Mouse (Mus musculus): ENCODE measurements at regions not wholly inside any gene's neighbourhood (a gene's known extent, or its start where the extent isn't known, plus 50 kb on each side); places are given as distances from the start of the nearest gene placed in this dataset.

DNA sequence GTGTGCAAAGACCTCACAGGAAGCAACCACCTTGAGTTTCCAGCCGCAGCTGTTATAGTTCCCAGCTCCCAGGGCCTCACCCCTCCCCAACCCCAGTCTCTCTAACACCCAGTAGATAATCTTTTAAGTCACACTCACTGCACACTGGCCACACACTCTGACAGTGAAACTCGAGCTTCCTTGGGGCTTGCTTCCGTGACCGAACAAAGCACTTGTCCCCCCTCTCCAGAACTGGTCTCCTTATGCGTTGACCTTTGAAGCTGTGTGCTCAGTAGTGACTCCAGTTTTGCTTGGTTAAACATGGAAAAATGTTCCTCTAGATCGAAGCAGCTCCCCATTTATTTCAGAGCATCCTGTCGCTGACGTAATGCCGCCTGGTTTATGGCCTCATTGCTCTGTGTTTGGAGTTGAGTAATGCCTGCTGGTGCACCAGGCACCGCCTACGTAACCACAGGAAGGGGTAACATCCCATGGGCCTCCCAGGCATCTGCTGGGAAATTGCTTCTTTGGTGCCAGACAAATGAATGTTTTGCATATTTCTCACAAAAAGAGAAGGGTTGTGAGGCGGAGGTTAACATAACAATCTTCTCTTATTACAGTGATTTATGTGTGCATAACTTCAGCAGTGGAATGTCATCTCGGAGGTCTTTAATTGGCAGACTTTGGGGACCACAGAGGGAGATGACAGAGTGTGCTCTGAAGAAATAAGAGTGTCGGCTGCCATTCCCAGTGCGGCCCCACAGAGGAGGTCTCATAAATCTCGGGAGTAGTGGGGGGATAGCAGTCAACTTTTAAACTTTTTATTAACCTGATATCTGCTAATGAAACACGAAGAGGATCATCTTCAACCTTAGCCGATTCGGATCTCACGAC lies 292.7 kb upstream of the Zfp507 start:
- DNase-seq (ENCODE audit: low read depth, low spot score) = peak; percentile 46

DNA sequence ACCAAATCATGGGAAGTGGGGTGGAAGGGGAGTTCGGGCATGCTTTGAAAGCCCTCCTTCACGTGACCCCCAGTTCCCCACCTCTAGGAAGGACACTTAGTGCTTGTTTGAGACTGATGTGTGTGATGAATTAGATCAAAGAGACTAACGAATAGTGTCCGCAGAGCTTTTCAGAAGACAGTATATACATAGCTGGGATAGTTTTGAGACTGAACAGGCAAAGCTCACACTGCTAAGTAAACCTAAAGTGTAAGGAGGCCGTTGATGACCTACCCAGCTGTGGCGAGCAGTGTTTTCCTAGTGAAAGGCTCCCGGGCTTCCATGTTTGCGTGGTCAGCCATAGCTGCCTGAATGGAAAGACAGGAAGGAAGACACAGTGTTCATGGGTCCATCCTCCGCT lies 288.3 kb upstream of the Zfp507 start:
- DNase-seq (ENCODE audit: low read depth, low spot score) = no peak

DNA sequence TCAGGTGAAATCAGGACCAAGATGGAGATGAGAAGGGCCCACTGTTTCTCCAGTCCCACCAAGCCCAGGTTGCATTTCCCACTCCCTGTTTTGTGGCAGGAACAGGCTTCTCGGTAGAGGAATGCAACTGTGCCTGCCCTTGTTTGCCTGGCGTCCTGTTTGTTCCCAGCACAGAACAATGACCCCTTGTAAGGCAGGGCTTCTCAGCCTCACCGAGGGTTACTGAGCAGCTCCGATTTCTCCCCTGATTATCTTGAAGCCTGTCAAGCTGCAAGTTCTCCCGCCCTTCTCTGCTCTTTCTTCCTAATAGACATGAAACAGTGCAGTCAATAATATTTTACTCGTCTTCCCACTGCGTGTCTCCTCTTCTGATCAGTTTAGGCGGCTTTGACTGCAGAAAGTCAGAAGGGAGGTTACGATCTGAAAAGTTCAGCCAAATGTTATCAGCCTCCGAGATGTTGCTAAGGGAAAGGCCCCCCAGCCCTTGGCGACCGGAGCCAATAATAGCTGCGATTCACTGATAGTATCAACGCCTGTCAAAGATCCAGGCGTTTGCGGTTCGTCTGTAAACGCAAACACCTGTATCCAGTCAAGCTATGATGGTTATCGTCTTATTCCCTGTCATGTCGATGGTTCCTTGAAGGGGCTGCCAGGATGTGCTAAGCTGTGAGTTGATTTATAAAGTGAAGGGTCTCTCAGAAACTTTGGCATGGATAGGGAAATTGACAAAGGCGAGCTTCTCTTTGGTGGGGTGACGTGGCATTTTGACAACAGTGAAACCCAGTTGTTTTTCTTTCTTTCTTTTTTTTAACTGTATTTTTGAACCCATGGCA lies 287.7 kb upstream of the Zfp507 start:
- DNase-seq (ENCODE audit: low read depth, low spot score) = no peak

DNA sequence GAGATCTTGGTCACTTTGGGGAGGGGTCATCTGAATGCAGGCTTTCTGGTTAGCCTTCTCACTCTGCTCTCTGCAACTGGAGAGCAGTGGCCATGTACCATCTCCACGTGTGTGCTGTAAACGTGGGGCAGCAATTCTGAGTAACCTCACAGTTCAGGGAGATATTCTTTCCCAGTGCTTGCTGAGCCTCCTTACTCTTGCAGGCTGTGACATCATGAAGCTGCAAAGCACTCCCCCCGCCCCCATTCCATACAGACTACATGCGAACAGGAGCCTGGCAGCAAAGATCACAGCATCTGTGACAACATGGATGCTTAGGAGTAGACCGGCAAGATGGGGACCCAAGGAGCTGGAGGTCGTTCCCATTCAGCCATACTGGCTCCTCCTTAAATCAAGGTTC lies 284.8 kb upstream of the Zfp507 start:
- DNase-seq (ENCODE audit: low read depth, low spot score) = no peak

DNA sequence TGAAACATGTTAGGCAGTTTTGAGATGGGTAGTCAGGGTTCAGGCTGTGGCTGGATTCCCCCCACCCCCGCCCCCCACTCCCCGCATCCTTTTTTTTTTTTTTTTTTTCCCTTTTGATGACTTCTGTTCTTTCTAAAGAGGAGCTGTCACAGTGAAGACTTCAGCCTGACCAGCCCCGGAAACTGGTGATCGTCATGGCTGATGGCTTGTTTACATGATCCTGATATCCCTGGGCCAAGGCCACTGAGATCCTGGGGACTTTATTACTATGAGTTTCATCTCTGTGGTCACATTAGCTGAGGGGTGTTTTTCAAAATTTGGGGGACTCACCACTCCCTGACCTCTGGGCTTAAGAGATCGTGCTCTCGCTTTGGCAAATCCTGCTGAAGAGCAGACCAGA lies 275.9 kb upstream of the Zfp507 start:
- no peak for DNase-seq (ENCODE audit: low read depth, low spot score)

DNA sequence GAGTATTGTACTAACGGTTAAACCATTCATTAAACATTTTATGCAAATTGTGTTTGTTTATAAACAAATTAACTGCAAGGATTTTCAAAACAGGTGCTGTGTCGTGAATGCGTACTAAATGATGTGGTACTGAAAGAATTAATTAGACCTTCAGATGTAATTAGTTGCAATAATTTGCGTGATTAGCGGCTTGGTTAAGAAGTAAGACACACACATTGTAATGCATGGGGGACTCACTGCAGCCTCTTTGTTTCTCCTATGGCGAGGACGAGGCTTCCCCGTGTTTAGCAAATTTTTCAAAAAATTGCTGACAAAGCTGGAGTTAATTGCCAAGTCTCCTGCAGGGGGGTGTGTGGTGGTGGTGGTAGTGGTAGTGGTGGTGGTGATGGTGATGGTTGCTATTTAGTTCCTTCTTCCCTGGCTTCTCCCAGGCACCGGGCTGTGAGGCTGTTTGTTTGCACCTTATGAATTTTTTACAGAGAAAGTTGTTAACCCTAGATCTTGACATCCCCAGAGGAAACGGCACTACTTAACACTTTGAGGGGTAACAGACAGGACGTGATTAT lies 275.4 kb upstream of the Zfp507 start:
- no peak for DNase-seq (ENCODE audit: low read depth, low spot score)

DNA sequence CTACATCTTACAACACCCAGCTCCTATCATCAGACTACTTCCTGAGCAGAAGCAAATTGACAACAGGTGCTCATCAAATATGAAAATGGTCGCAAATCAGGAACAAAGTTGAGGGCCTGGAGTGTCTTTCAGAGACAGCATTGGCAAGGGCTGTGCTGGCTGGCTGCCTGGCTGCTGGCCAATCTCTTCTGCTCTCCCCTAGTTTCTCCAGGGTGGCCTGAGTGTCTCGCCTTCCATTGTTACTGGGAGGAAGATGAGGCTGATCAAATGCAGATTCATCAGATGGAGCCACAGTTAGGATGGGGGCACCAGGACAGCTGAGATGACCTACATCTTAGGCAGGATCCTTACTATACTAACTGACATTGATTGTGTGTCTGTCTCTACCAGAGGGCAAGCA lies 274.5 kb upstream of the Zfp507 start:
- no peak for DNase-seq (ENCODE audit: low read depth, low spot score)

DNA sequence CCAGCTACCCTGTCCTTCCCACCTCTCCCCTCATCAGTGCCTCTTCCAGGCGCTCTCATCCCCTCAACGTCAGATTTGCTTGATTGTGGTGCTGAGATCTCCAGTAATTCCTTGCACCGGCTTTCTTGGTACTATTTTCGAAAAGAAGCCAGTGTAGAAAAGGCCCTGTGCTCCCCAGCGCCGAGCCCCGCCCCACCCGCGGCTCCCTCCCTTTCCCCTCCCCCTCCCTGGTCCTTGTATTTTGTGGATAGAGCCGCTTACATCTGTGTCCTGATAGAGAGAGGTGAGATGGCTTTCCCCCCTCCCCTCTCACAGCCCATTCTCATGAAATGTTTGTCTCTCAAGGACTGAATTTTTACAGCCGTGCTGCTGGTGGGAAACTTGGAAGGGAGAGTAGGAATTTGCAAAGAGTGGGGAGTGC lies 273.2 kb upstream of the Zfp507 start:
- peak; percentile 10 for DNase-seq (ENCODE audit: low read depth, low spot score)

DNA sequence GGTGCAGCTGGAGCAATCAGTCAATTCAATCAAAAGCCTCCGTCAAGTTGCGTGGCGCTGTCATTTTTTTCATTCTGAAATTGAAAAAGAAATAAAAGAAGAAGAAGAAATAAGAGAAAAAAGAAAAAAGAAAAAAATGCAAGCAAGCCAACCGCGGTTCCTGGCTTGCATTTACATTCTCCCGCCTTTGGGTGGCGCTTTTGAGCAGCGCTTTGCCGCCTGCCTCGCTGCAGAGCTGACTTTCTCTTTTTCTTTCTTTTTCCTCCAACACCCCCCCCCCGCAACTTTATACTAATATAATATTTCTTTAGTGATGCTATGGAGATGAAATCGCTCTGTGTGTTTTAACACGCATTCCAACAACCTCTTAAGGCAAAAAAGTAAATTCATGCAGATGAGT lies 269.0 kb upstream of the Zfp507 start:
- DNase-seq (ENCODE audit: low read depth, low spot score) = no peak

DNA sequence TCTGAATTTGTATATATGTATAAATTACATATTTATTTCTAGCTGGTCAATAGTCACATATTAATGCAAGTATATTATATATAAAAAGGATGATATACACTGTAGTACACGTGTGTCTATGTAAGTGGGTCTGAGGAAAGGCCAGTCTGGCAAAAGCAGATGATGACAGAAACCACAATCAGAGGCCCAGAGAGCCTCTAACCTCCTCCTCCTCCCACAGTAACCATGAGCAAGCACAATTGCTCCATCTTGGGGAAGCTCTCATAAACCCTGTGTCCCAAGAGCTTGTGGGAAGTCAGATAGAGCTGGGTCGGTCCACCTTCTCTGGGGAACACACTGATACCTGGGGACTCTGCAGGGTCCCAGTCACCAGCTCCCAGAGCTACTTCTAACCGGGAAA lies 263.9 kb upstream of the Zfp507 start:
- DNase-seq (ENCODE audit: low read depth, low spot score) = no peak

DNA sequence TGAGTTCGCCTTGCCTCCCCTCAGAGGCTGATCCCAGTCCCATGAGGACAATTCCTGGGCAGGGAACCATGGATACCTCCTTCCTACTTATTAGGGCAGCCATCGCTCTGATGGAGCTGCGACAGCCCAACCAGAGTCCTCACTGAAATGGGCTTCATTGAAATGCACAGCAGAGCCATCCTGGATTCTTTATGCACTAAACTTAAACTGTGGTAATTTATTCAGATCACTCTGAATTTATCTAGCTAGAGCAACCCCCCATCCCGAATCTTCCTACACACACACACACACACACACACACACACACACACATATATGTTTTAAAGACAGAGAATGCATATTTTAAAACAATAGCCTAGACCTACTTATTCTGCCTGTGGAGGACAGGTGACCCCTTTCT lies 258.9 kb upstream of the Zfp507 start:
- DNase-seq (ENCODE audit: low read depth, low spot score) = no peak

DNA sequence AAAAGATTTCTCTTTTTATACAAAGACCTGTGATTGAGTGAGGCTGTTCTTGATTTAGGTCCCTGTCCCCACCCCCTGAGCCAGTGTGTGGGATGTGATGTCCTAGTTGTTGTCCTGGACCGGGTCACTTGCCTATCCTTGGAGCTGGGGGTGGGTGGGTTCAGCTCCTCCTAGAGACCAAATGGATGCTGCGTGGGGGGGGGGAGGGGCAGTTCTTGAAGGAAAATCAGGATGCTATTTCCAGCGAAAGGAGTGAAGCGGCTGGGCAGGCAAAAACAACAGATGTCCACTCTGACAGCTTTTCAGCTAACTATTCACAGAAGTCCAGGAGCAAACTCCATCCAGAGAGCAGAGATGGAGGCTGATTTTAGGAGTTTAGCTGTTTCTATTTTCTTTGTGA lies 257.6 kb upstream of the Zfp507 start:
- DNase-seq (ENCODE audit: low read depth, low spot score) = no peak

DNA sequence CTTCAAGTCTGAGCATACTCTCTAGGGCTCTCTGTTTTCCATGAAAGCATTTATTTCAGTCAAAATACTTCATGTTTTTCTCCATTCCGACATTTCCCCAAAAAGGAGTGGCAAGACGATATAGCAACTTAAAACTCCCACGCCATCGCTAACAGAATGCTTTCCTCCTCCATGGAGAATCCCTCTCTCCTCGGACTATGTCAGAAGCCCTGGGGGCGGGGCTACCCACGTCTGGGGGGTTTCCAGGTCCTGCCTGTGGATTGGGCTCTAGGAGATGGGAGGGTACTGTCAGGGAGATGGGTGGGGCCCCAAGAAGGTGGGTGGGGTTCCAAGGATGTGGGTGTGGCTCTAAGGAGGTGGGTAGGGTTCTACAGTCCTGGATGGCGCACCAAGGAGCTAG lies 243.2 kb upstream of the Zfp507 start:
- DNase-seq (ENCODE audit: low read depth, low spot score) = no peak

DNA sequence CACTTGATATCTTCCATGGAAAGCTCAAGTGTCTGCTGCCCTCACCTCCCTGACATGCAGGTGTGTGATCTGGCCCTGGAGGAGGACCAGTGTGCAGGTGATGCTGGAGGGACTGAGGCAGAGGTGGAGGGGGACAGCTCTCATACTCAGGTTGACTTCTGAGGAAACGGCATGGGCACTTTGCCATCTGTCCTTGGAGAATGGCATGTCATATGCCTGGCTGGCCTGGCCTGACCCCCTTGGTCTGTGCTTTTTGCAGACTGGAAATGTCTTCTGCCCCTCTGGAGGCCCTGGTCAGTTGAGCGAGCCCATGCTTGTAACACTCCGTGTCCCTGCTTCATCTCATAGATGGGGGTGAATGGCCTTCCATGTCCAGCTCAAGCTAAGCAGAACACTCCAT lies 229.1 kb upstream of the Zfp507 start:
- DNase-seq (ENCODE audit: low read depth, low spot score) = no peak

DNA sequence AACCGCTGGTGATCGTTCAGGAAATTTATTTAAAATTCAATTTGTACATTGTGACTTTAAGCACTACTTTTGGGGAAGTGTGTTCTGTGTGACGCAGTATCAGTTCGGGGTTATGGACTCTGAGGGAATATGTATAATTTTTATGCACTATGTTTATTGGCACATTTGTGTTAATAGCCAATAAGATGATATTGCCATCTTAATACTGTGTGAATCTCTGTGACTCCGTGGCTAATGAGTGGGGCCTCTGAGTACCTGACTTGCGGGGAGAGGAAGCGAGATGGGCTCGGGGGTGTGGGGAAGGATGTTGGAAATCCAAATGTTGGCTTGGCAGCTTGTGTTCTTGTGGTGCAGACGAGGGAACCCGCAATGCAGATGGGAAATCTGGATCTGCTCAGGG lies 220.2 kb upstream of the Zfp507 start:
- no peak for DNase-seq (ENCODE audit: low read depth, low spot score)

DNA sequence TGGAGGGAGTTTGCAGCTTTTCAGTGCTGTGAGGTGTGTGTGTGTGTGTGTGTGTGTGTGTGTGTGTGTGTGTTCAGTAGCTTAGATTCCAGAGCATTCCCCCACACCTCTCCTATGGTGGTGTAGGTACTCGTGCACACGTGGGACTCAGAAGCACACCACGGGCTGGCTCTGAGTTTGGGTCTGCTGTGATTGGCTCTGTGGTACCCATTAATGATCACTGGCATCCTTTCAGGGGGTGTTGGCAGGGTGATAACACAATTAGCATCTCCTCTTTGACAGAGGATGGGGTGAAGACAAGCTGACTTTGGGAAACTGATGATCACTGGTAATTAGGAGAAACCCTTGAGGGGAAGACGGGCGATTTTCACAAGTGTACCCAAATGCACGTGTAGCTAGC lies 219.7 kb upstream of the Zfp507 start:
- DNase-seq (ENCODE audit: low read depth, low spot score) = no peak

DNA sequence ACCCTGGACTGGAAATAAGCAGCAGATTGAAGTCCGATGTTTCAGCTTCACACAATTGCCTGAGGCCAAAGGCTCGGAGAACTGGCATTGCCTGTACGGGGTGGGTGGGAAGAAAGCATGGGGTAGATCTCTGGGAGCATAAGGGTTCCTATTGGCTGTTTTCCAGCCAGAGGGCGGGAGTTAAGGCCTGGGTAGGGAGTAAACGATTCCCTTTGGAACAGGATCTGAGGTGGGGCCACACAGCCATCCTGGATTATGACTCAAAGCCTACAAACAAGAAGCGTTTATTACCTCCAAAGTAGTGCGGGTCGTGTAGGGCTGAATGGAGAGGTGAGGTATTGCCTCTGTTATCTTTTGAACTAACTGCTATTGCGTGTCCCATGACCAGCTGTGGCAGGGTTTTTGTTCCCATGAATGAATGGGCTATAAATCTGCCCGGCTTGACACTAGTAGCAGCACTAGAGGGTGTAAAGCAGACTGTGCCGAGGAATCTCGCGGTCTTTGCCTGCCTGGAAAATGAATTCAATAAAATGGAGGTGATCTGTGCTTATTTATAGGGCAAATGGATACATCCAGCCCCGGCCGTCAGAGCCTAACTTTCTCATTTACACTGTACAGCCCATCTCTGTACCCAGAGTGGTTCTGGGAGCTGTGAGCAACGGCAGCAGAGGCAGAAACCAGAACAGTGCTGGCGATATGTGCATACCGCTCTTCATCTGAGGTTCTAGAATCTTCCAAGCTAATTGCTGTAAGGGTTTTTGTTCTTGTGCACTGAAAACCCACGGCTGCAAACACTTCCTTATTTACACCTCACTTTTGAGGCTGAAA lies 214.3 kb upstream of the Zfp507 start:
- DNase-seq (ENCODE audit: low read depth, low spot score) = no peak

DNA sequence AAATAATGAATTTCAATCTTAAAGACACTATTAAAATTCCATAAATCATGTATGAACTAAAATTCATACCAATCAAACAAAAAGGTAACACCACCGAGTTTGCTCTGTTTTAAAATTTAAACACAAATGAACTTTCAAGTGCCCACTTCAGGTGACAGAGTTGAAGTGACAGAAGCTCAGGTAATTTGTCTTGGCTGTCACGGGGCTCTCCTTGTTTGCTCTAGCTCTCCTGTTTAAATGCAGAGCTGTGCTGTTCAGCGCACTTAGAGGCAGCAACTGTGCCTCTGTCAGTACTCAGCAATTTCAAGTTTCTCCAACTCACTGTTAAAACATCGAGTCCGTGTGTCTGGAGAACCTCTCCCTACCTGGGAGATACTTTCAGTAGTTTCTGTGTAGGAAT lies 193.8 kb upstream of the Zfp507 start:
- DNase-seq (ENCODE audit: low read depth, low spot score) = no peak

DNA sequence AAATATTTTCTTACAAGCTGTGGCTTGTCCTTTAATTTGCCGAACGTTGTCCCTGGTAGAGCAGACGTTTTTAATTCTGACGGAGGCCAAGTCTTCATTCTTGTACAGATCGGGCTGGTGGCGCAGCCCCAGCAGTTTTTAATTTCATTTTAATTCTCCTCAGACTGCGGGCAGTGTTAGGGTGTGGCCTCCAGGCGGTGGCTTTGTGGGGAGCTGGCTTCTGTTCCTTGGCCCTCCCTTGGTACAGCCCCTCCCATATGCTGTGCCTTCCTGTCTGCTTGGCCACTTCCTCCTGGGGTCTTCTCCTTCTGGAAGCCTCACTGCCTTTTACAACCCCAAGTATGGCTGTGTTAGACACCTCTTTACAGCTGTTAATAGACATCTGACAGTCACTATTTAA lies 189.7 kb upstream of the Zfp507 start:
- DNase-seq (ENCODE audit: low read depth, low spot score) = no peak

DNA sequence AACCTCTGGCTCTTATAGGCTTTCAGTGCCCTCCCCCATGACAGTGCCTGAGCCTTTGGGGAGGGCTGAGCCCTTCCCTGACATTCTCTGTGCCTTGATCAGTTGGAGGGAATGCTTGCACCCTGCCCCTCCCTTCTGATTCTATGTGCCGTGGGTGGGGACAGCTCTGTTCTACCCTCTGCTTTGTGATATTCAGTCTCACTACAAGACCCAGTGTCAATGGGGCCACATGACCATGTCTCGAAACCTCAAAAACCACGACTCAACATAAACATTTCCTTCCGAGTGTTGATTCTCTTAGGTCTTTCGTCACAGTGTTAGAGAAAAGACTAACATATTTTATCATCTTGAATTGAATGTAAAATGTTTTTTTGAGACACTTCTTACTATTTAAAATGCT lies 188.3 kb upstream of the Zfp507 start:
- no peak for DNase-seq (ENCODE audit: low read depth, low spot score)

DNA sequence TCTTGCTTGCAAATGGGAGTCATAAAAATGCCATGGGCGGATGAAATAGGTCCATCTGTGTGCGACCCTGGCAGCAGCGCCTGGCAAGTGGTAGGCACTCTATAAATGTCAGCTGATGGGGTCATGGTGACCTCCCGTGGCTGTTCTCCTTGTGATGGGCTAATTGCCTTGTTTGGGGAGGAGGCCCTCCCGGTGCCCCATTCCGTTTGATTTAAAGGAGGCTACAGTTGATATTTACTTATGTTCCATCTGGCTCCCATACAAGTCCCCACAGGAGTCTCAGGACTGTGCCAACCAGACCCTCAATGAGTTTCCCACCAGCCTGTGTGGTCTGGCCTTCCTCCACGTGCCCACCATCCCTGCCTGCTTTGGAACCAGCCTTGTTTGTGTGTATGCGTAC lies 186.7 kb upstream of the Zfp507 start:
- no peak for DNase-seq (ENCODE audit: low read depth, low spot score)

Data from skeletal muscle tissue, adult 2 months (tissue).